Mouse (Mus musculus): ENCODE measurements around the gene Ormdl3.
"Not testable (repeated sequence)": the region's sequence is repeated elsewhere in the genome, so short reads cannot be mapped to it uniquely, and the experiment has no call there.

Ormdl3 gene

GRCm38 (mm10) chr11:98586892-98587563 is at the start of gene Ormdl3:
Ormdl3 (minus strand) TSS chr11:98587368.
- peak; percentile 99 for DNase-seq (ENCODE audit: low read depth, low spot score)

- peak; percentile 41 for DNase-seq (ENCODE audit: low read depth, low spot score)
Measured at GRCm38 (mm10) chr11:98635312-98635970, 48.3 kb upstream of the Ormdl3 start.

GRCm38 (mm10) chr11:98630646-98631045 is 43.5 kb upstream of the Ormdl3 start:
- no peak for DNase-seq (ENCODE audit: low read depth, low spot score)

- DNase-seq (ENCODE audit: low read depth, low spot score) = no peak
Measured at GRCm38 (mm10) chr11:98628706-98629105, 41.5 kb upstream of the Ormdl3 start.

- DNase-seq (ENCODE audit: low read depth, low spot score) = no peak
Measured at GRCm38 (mm10) chr11:98625611-98626410, 38.6 kb upstream of the Ormdl3 start, which contains the start of the genes Gm12355 and Gsdma3. Gm12355 (minus strand) TSS chr11:98625661. Gsdma3 (plus strand) TSS chr11:98626360.

GRCm38 (mm10) chr11:98624381-98624780 is 37.2 kb upstream of the Ormdl3 start:
- not testable (repeated sequence) for DNase-seq (ENCODE audit: low read depth, low spot score)

GRCm38 (mm10) chr11:98623981-98624380 is 36.8 kb upstream of the Ormdl3 start:
- not testable (repeated sequence) for DNase-seq (ENCODE audit: low read depth, low spot score)

GRCm38 (mm10) chr11:98620791-98621190 is 33.6 kb upstream of the Ormdl3 start:
- DNase-seq (ENCODE audit: low read depth, low spot score) = no peak

GRCm38 (mm10) chr11:98606763-98607162 is 19.6 kb upstream of the Ormdl3 start:
- DNase-seq (ENCODE audit: low read depth, low spot score) = peak; percentile 71

GRCm38 (mm10) chr11:98604911-98605310 is 17.7 kb upstream of the Ormdl3 start:
- not testable (repeated sequence) for DNase-seq (ENCODE audit: low read depth, low spot score)

GRCm38 (mm10) chr11:98603953-98604352 is 16.8 kb upstream of the Ormdl3 start:
- no peak for DNase-seq (ENCODE audit: low read depth, low spot score)

GRCm38 (mm10) chr11:98602090-98602690 is 15.0 kb upstream of the Ormdl3 start:
- DNase-seq (ENCODE audit: low read depth, low spot score) = peak; percentile 90

GRCm38 (mm10) chr11:98599291-98599690 is 12.1 kb upstream of the Ormdl3 start:
- DNase-seq (ENCODE audit: low read depth, low spot score) = no peak

GRCm38 (mm10) chr11:98598851-98599290 is 11.7 kb upstream of the Ormdl3 start:
- DNase-seq (ENCODE audit: low read depth, low spot score) = no peak

GRCm38 (mm10) chr11:98597991-98598390 is 10.8 kb upstream of the Ormdl3 start, which contains the start of gene Lrrc3c:
Lrrc3c (plus strand) TSS chr11:98598291.
- no peak for DNase-seq (ENCODE audit: low read depth, low spot score)

- peak; percentile 91 for DNase-seq (ENCODE audit: low read depth, low spot score)
Measured at GRCm38 (mm10) chr11:98597363-98597762, 10.2 kb upstream of the Ormdl3 start.

GRCm38 (mm10) chr11:98595955-98596354 is 8.8 kb upstream of the Ormdl3 start:
- no peak for DNase-seq (ENCODE audit: low read depth, low spot score)

GRCm38 (mm10) chr11:98595473-98595872 is 8.3 kb upstream of the Ormdl3 start:
- no peak for DNase-seq (ENCODE audit: low read depth, low spot score)

GRCm38 (mm10) chr11:98595021-98595420 is 7.9 kb upstream of the Ormdl3 start:
- no peak for DNase-seq (ENCODE audit: low read depth, low spot score)

GRCm38 (mm10) chr11:98590548-98591445 is 3.6 kb upstream of the Ormdl3 start:
- no peak for DNase-seq (ENCODE audit: low read depth, low spot score)

GRCm38 (mm10) chr11:98589306-98589705 is 2.1 kb upstream of the Ormdl3 start:
- no peak for DNase-seq (ENCODE audit: low read depth, low spot score)
